Mouse (Mus musculus): ENCODE data around the gene Fat3.

DNA sequence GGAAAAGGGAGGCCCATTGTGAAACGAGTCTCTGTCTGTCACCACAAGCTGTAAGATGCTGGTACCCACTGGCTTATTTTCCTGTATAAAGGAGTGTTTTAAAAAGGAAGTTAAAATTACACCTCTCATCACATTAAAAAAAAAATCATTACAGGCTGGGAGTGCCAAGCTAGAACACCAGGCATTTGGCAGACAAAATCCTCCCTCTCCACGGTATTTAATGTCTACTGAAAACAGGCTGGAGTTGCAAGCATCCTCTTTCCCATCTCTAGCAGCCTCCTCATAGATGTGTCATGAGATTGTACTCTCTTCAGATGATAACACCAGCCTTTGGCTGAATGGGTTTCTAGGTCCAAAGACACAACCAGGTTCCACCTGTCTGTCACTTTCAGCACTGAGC is 538.2 kb downstream of the Fat3 start:
- no peak for TF ChIP-seq CTCF (conservative IDR thresholded peaks at IDR 0.05; ENCODE audit: insufficient read depth, insufficient read length, low read depth, low read length)
- TF ChIP-seq POLR2A (IDR thresholded peaks at IDR 0.05; ENCODE audit: low read depth, low read length), result no peak

All from kidney, adult 2 months (tissue).